Mouse (Mus musculus) neural tube, embryonic 10.5 days (tissue): ENCODE measurements around the gene Cbfa2t2.
"Not testable (repeated sequence)": the region's sequence is repeated elsewhere in the genome, so short reads cannot be mapped to it uniquely, and the experiment has no call there.

Source experiments
- DNase-seq: peaks from one replicate; pipeline ENCODE4 v3.0.0-alpha.2; 2017; ENCODE audit warnings: low spot score; ENCODE audit errors: extremely low spot score

Cbfa2t2 gene

GRCm38 (mm10) chr2:154467139-154467538 is 30.9 kb downstream of the Cbfa2t2 start:
- no peak for DNase-seq

- DNase-seq: no peak
Measured at GRCm38 (mm10) chr2:154474251-154475061, 38.2 kb downstream of the Cbfa2t2 start.

DNA sequence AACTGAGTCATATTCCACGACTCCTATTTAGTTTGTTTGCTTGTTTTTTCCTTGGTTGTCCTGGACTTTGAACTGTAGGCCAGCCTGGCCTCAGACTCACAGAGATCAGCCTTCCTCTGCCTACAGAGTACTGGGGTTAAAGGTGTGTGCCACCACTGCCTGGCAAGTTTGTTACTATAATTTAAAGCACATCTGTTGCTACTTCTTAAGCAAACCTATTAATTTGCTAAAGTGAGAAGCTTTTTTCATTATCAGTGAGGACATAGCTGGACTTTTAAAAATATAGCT is 38.7 kb downstream of the Cbfa2t2 start:
- DNase-seq: no peak

DNA sequence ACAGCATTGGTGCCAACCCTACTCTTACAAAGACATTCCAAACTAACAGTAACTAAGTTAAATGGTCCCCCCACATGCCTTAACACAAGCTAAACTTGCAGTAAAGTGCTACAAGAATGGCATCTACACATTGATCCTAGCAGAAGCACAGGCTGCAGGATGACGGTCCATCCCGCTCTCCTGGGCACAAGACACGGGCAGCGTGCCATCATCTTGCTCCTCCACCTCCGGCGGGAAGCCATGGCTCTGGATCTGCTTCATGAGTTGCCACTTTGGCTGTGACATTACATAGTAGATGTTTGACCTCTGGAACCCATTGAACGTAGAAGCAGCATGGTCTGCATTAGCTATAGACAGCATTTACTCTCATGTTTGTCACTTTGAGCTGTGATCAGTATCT is 39.6 kb downstream of the Cbfa2t2 start:
- no peak for DNase-seq

DNA sequence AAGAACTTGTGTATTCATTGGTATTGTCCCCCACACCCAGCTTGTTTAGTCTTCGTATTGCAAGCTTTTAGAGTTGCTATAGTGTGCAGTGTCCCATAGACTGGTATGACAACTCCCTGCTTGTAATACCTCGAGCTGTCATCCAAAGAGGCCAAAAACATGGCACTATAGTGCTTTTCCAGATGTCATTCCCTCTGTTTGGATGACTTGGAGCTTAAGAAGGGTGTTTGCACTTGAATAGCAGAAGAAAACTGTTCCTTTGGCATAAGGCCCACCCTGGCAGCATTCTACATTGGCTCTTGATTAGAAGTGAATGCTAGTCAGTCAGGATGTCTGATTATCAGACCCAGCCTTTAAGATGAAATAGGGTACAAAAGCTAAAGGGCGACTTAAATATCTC is 40.7 kb downstream of the Cbfa2t2 start:
- no peak for DNase-seq

- DNase-seq: no peak
Measured at GRCm38 (mm10) chr2:154491788-154492187, 55.5 kb downstream of the Cbfa2t2 start.

DNA sequence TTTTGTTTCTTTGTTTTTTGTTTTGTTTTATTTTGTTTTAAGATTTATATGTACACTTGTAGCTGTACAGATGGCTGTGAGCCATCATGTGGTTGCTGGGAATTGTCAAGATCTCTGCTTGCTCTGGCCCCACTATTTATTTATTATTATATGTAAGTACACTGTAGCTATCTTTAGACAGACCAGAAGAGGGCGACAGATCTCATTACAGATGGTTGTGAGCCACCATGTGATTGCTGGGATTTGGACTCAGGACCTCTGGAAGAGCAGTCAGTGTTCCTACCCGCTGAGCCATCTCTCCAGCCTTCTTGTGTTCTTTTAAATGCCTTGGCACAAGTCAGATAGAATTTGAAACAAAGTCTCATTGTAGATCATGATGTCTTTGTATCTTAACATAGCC is 57.3 kb downstream of the Cbfa2t2 start:
- not testable (repeated sequence) for DNase-seq

DNA sequence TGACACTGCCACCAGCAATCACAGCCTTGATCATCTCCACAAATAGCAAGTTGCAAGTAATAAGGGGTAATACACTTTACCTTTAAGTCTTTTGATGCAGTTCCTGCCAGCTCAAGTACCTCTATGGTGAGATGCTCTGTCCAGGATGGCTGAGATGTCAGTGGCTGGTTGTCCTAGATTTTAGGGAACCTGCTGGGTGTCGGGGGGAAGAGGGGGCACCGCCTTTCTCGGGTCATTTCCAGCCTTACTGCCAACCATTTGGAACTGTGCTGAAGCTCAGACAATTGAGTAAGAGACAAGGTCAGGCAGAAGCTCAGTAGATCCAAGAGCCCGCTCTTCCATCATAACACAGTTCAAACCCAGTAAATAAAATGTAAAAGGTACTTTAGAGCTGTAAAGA is 58.7 kb downstream of the Cbfa2t2 start:
- no peak for DNase-seq

GRCm38 (mm10) chr2:154498571-154498970 is 62.3 kb downstream of the Cbfa2t2 start:
- DNase-seq: no peak

DNA sequence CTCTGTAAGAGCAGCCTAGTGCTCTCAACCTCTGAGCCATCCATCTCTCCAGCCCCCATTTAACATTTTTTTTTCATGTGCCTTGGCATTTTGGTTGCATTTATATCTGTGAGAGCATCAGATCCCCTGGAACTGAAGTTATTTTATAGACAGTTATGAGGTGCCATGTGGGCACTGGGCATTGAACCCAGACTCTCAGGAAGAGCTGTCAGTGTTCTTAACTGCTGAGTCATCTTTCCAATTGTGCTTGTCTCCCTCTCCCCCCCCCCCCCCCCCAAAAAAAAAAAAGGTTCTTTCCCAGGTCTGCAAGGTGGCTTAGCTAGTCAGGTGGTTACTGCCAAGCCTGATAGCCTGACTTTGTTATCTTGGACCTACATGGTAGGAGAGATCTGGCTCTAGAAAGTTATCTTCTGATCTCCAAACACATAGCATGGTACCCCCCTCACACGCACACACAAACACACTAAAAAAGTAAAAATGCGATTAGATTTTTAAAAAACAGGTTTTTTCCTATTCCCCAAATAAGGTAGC is 63.5 kb downstream of the Cbfa2t2 start:
- DNase-seq: no peak

DNA sequence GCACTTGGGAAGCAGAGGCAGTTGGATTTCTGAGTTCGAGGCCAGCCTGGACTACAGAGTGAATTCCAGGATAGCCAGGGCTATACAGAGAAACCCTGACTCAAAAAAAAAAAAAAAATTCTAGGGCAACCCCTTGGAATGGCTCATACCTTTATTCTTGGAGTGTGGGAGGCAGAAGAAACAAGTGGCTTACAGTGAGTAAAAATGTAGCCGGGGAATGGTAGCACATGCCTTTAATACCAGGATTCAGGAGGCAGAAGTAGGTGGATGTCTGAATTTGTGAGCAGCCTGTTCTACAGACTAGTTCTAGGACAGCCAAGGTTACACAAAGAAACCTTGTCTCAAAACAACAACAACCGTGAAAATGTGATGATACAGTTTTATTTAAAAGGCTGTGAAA is 64.5 kb downstream of the Cbfa2t2 start:
- no peak for DNase-seq

DNA sequence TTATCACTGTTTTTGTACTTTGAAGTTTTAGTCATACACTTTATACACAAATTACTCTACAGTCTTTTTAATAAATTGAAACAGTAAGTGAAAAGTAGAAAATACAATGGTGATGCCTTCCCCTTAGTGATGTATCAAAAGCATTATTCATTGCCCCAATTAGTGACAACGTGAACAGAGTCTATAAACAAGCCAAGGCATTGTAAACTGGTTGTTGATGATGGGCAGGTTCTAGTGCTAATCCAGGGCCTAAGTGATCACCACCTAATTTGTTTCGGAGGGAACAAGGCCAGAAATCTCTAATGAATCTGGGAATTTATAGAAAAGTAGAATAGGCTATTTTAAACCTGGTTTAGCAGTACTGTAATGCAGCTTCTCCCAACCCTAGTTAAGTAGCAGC is 70.8 kb downstream of the Cbfa2t2 start:
- no peak for DNase-seq

DNA sequence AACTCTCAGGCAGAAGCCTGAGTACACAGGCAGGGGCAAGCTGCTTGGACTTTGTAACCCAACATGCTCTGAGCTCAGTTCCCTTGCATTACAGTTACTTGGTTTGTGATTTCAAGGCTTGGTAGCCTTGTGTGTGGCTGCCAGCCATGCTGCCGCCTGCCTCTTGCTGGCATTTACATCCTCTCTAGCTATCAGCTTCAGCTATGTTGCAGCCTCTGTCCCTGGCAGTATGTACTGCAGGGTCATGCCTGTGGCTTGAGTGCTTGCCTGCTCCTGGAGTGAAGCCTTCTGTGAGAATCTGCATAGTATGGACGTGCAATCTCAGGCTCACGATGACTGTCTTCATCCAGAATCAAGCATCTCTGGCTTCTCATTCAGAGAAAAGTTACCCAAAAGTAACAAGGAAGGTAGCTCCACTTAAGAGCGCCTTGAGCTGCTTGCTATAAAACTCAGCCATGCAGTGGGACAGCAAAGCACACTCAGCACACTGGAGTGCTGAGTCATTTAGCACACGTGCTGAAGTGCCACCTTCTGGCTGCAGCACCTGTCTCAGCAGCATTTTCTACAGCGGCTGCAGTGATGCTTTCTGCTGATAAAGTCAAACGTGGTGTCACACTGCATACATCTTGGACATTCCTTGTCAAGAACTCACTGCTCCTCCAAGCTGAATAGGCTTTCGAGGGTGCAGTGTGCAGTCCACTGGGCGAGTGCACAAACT is 71.4 kb downstream of the Cbfa2t2 start:
- DNase-seq: no peak

GRCm38 (mm10) chr2:154508450-154508849 is 72.2 kb downstream of the Cbfa2t2 start:
- DNase-seq: no peak

GRCm38 (mm10) chr2:154510141-154510540 is 73.9 kb downstream of the Cbfa2t2 start:
- no peak for DNase-seq

- no peak for DNase-seq
Measured at GRCm38 (mm10) chr2:154516944-154517343, 80.7 kb downstream of the Cbfa2t2 start.

GRCm38 (mm10) chr2:154517424-154517823 is 81.1 kb downstream of the Cbfa2t2 start:
- no peak for DNase-seq

GRCm38 (mm10) chr2:154521449-154521848 is 85.2 kb downstream of the Cbfa2t2 start:
- no peak for DNase-seq

DNA sequence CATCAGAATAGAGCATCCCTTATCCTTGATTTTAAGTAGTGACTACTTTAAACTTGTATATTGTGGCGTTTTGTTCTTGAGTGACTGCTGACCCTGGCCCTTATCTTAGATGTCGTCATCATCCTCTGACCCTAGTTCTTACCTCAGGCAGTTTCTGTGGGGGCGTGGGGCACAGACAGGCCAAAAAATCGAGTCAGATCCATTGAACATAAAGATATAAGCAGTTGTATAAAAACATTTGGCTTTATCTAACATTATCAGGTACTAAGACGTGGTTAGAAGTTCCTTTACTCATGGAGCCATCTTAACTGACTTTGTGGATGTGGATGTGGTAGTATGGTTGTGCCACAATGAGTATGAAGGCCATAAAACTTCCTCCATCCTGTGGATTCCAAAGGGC is 86.1 kb downstream of the Cbfa2t2 start:
- no peak for DNase-seq

- DNase-seq: no peak
Measured at GRCm38 (mm10) chr2:154525285-154525684, 89.0 kb downstream of the Cbfa2t2 start.

DNA sequence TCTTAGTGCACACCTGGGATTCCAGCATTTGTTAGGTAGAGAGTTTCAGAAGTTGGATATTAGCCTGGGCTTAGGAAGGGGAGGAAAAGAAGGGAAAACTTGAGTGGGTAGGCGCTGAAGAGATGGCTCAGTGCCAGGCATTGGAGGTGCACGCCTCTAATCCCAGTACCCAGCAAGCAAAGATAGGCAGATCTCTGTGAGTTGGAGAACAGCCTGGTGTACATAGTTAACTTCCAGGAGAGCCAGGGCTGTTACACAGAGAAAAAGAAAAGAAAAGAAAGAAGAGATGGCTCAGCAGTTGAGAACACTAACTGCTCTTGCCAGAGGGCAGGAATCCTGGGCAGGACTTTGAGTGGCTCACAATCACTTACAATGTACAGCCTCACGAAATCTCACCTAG is 90.2 kb downstream of the Cbfa2t2 start:
- DNase-seq: no peak

GRCm38 (mm10) chr2:154532888-154533287 is 96.6 kb downstream of the Cbfa2t2 start:
- DNase-seq: no peak
